Mouse (Mus musculus) urinary bladder, postnatal 36 days (tissue): ENCODE measurements around the gene Phf7.

Experiments used
- DNase-seq, 2 experiments: peaks; one replicate each; pipeline ENCODE4 v3.0.0; 2022; ENCODE audit warnings: low spot score in 2 of 2, mixed read lengths in 1 of 2

The Phf7 gene

GRCm38 (mm10) chr14:31233070-31233995 lies 17.8 kb downstream of the Phf7 start:
- DNase-seq: no peak

DNA sequence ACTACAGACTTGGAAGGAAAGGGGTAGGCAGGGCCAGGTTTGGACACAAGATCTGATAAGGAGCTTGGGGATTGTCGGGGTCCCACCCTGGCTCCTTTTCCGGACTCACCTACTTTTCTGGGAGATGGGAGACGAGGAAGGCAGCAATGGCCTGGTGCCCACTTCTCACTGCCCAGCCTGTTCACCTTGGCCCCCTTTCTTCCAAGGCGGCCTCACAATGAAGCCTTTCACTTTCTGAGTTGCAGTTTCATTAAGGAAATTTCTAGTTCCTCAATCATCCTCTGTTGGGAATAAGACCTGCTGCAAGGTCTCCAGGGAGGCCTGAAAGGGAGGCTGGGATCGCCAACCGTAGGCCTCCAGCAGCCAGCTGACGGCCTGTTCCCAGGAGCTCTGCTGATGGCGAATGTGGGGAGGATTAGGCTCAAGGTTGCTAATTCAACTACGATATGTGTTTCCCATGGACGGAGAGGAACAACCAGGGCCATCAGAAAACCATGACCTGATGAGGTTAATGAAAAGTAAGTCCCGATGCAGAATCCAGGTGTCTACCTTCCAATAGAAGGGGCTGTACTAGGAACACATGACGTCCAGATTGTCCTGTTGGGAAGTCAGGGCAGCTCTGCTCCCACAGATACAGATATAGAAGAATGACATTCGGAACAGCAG lies 18.6 kb downstream of the Phf7 start:
- no peak for DNase-seq

- DNase-seq: no peak
Observed at GRCm38 (mm10) chr14:31230442-31230841, 20.7 kb downstream of the Phf7 start.

GRCm38 (mm10) chr14:31228234-31228633 lies 22.9 kb downstream of the Phf7 start:
- DNase-seq: no peak

DNA sequence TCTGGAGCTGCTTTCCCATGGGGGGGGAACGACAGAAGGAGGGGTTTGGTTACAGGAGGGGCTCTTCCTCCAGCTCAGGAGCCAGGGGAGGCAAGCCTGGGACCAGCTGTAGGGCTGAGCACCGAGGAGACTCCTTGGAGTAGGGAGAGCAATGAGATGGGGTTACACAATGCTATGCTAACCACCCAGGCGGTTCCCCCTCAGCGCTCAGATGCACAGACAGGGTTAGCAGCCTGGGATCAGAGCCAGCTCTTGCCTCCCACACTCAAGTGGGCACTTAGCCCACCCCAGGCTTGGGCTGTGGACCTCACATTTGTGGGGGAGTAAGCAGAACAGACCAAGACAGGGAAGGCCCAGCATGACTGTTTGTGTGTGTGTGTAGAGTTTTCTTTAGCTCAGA lies 24.1 kb downstream of the Phf7 start:
- DNase-seq: peak in 1 of 2 experiments; percentile 64

DNA sequence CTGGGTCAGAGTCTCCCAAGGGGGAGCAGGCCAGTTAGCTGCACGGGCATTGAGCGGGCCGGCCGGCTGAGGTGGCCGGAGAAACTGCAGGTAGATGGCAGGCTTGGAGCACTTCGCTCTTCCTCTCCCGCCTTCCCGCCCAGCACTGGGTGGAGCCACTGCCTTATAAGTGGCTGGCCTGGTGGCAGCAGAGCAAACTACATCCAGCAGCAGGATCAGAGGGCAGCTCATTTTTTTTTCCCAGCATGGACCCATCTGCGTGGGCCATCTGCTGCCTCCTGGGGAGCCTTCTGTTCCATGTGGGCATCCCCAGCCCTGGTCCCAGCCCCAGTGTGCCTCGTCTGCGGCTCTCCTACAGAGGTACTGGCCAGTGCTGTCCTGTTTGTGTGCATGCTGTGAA lies 33.5 kb downstream of the Phf7 start, which contains the start of gene Sema3g:
TSS of gene Sema3g (plus strand) at position 195 of the 400 bp plus-strand sequence.
- peak in 1 of 2 experiments; percentile 65 for DNase-seq

GRCm38 (mm10) chr14:31216846-31217245 lies 34.3 kb downstream of the Phf7 start, which contains the start of gene Nisch:
Nisch (minus strand) TSS chr14:31216946.
- DNase-seq: no peak

- peak in 1 of 2 experiments; percentile 51 for DNase-seq
Observed at GRCm38 (mm10) chr14:31215157-31216002, 35.7 kb downstream of the Phf7 start.

GRCm38 (mm10) chr14:31214684-31215083 lies 36.4 kb downstream of the Phf7 start:
- no peak for DNase-seq

DNA sequence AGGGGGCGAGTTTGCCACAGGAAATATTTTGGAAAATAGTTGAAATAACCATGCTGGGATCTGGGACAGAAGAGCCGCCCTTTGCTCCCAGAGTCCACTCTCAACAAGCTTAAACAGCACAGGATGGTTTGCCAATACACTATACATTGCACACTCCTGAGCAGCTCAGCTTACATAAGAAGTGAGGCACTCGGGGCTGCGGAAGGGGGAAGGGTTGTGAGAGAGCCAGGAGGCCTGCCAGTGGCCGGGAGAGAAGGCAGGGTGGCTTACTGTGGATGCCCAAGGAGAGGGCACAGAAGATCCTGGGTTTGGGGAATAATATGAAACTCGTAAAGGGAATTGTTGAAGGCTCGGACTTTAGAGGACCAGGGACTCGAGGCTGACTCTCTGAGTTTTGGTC lies 37.2 kb downstream of the Phf7 start:
- no peak for DNase-seq

DNA sequence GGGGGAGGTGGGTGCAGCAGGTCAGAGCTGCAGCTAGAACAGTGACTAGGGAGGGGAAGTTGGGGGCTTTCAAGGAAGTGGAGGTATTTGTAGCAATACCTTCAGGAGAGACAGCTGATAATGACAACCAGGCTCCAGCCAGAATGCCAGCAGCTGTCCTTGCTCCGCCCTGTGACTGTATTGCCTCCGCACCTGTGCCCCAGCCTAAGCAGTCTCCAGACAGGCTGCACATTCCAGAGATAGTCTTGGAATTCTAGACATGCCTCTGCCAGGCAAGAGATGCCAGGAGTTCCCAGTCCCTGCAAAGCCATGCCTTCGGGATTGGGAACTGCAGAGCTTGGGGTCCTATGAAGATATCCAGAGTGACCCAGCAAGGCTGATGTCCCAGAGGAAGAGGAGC lies 38.6 kb downstream of the Phf7 start:
- DNase-seq: no peak

DNA sequence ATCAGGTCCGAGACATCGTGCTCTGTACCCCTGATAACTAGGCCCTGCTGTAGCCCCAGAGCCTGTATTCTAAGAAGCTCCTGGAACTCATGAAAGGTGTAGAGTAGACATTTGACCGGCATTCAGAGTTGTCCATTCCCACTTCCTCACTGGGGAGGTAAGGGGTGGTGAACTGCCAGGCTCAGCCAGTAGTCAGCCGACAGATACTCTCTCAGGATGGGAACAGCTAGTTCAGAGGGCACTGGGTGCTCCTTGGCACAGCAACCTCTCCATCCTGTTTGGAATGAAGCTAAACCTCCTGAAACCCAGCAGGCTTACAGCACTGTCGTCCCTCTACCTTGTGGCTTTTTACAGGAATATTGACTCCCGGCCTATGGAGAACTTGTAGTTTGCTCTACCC lies 39.3 kb downstream of the Phf7 start:
- DNase-seq: no peak

GRCm38 (mm10) chr14:31209133-31209557 lies 42.0 kb downstream of the Phf7 start:
- no peak for DNase-seq

DNA sequence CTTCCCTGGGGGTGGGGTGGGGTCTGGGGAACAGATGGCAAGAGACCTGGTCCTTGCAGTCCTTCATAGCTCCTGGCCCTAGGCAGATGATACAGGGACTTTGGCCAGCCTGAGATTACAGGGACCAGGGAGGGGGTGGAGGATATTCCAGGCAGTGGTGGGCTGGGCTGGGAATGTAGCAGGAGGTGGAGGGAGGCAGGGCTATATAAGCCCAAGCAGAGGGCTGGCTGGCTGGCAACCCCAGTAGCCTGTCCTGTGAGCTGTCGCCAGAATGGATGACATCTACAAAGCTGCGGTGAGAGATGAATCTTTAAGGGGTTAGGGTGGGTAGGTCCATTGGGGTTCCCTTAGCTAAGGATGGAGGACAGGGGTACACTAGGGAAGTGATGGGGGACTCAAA lies 43.0 kb downstream of the Phf7 start, which contains the start of gene Tnnc1:
TSS of gene Tnnc1 (plus strand) at position 229 of the 400 bp plus-strand sequence.
- no peak for DNase-seq

- no peak for DNase-seq
Observed at GRCm38 (mm10) chr14:31207070-31207830, 43.9 kb downstream of the Phf7 start.

DNA sequence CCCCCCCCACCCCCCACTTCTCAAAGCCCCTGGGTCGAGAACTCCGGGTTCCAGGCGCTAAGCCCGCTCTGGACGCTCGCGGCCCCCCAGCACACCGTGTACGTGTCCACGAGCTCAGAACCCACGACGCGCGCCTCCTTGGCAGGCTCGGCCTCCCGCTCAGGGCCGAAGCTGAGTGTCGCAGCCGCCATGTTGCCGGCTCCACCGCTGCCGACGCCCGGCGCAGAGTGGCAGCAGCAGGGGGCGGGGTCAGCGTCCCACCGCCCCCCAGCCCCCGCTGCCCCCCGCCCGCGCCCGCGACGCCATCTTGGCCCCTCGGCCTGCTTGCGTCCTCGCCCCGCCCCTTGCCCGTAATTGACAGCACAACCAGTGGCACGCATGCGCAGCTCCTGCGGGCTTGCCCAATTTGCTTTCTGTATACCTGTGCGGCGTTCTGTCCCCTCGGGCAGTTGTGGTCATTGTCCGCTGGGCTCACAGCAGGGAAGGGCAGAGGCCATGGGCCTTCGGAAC lies 44.6 kb downstream of the Phf7 start:
- peak; percentile 88 to 95 for DNase-seq

- peak in 1 of 2 experiments; percentile 40 for DNase-seq
Observed at GRCm38 (mm10) chr14:31205562-31206467, 45.3 kb downstream of the Phf7 start.

DNA sequence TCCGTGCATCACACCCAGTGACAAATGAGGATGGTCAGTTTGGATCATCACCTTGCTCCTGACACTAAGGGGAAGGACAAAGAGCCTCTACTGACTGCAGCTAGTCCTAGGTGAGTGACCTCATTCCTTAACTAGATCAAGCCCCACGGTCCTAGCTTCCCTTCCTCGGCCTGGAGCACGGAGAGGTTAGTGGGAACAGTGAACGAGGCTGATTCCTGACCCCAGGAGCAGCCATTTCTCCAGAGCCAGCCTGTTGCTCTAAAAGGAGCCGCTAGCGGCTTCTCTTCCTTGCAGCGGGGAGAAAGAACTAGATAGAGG lies 45.9 kb downstream of the Phf7 start:
- no peak for DNase-seq

GRCm38 (mm10) chr14:31204844-31205243 lies 46.3 kb downstream of the Phf7 start:
- no peak for DNase-seq

GRCm38 (mm10) chr14:31200038-31200437 lies 51.1 kb downstream of the Phf7 start:
- no peak for DNase-seq
